Mouse (Mus musculus) CD4-positive, CD25-positive, alpha-beta regulatory T cell, adult 4 months (primary cell): ENCODE results near the gene Hist1h4h. TPM values are rescaled to one million over a fixed set of nuclear protein-coding genes. Genes with fewer than 3 reads are reported as not detected.

Experiments used
- ATAC-seq: one replicate; pipeline ENCODE4 v1.8.0; 2017
- polyA plus RNA-seq, 2 experiments: library from polyadenylated mRNA; unstranded; fragments of 100-300 nt; shearing (Covaris generic); gene quantifications; one replicate each; pipeline ENCODE4 v1.2.1; 2017

Hist1h4h gene
- polyA plus RNA-seq, 2 experiments from 2014 or later = 9.5 to 10.8 TPM

- ATAC-seq = no peak
Measured at GRCm38 (mm10) chr13:23576906-23577639, 46.2 kb downstream of the Hist1h4h start.

- no peak for ATAC-seq
Measured at GRCm38 (mm10) chr13:23577835-23578234, 47.0 kb downstream of the Hist1h4h start.

Other genes with a start within 250 kb of the Hist1h4h start
- 10 to 100 TPM; 29.6 to 34.2 TPM for gene Zfp322a, start 161.8 kb upstream of the Hist1h4h start, polyA plus RNA-seq
- 10 to 100 TPM; 12.4 to 14.5 TPM for gene Abt1, start 107.2 kb upstream of the Hist1h4h start, polyA plus RNA-seq
- not detected for gene Btn1a1, start 65.1 kb upstream of the Hist1h4h start, polyA plus RNA-seq
- gene Btn2a2, start 42.2 kb upstream of the Hist1h4h start, polyA plus RNA-seq = not detected
- gene Hist1h2af, start 2.9 kb downstream of the Hist1h4h start, polyA plus RNA-seq = 1 to 10 TPM in 1 of 2 experiments, not detected in 1; 2.7 TPM
- gene Hist1h3g, start 4.4 kb downstream of the Hist1h4h start, polyA plus RNA-seq = not detected
- gene Hist1h2bh, start 12.3 kb downstream of the Hist1h4h start, polyA plus RNA-seq = under 1 TPM; 0.41 to 0.66 TPM
- gene Hist1h3f, start 13.0 kb downstream of the Hist1h4h start, polyA plus RNA-seq = not detected
- 1 to 10 TPM in 1 of 2 experiments, not detected in 1; 1.1 TPM for gene Hist1h4f, start 20.6 kb downstream of the Hist1h4h start, polyA plus RNA-seq
- gene Hist1h1d, start 22.2 kb downstream of the Hist1h4h start, polyA plus RNA-seq = under 1 TPM; 0.18 to 0.35 TPM
- 1 to 10 TPM; 2.2 to 4.1 TPM for gene Hist1h3e, start 31.3 kb downstream of the Hist1h4h start, polyA plus RNA-seq
- 10 to 100 TPM; 12.3 to 17.6 TPM for gene Hist1h2ae, start 40.2 kb downstream of the Hist1h4h start, polyA plus RNA-seq
- 1 to 10 TPM; 8.0 to 8.6 TPM for gene Hist1h2bg, start 40.3 kb downstream of the Hist1h4h start, polyA plus RNA-seq
- gene Hist1h2bf, start 43.1 kb downstream of the Hist1h4h start, polyA plus RNA-seq = not detected
- under 1 TPM in 1 of 2 experiments, not detected in 1; 0.96 TPM for gene Hist1h2ad, start 43.3 kb downstream of the Hist1h4h start, polyA plus RNA-seq
- not detected for gene Hist1h3d, start 44.7 kb downstream of the Hist1h4h start, polyA plus RNA-seq
- gene Hist1h4d, start 50.5 kb downstream of the Hist1h4h start, polyA plus RNA-seq = 10 to 100 TPM; 20.2 to 22.9 TPM
- 1 to 10 TPM; 3.3 to 4.0 TPM for gene Hist1h2be, start 90.1 kb downstream of the Hist1h4h start, polyA plus RNA-seq
- gene Hist1h1e, start 91.5 kb downstream of the Hist1h4h start, polyA plus RNA-seq = 10 to 100 TPM; 10.6 to 11.3 TPM
- gene Hist1h2ac, start 152.9 kb downstream of the Hist1h4h start, polyA plus RNA-seq = under 1 TPM; 0.51 to 0.74 TPM
- 1 to 10 TPM; 4.0 to 4.2 TPM for gene Hist1h2bc, start 153.1 kb downstream of the Hist1h4h start, polyA plus RNA-seq
- not detected for gene Hist1h1t, start 164.8 kb downstream of the Hist1h4h start, polyA plus RNA-seq
- 1 to 10 TPM; 8.7 to 9.4 TPM for gene Hist1h4c, start 167.4 kb downstream of the Hist1h4h start, polyA plus RNA-seq
- under 1 TPM; 0.57 to 0.69 TPM for gene Hfe, start 179.8 kb downstream of the Hist1h4h start, polyA plus RNA-seq
- gene Hist1h1c, start 207.8 kb downstream of the Hist1h4h start, polyA plus RNA-seq = 10 to 100 TPM in 1 of 2 experiments, 1 to 10 TPM in 1; 8.9 to 10.5 TPM
- 1 to 10 TPM in 1 of 2 experiments, not detected in 1; 1.3 TPM for gene Hist1h3c, start 214.6 kb downstream of the Hist1h4h start, polyA plus RNA-seq
- gene Hist1h2bb, start 215.7 kb downstream of the Hist1h4h start, polyA plus RNA-seq = 1 to 10 TPM in 1 of 2 experiments, not detected in 1; 2.9 TPM
- 1 to 10 TPM; 2.8 to 8.2 TPM for gene Hist1h2ab, start 220.1 kb downstream of the Hist1h4h start, polyA plus RNA-seq
- not detected for gene Hist1h3b, start 221.2 kb downstream of the Hist1h4h start, polyA plus RNA-seq
- gene Hist1h4b, start 226.0 kb downstream of the Hist1h4h start, polyA plus RNA-seq = 1 to 10 TPM in 1 of 2 experiments, not detected in 1; 5.4 TPM
- gene Hist1h4a, start 230.2 kb downstream of the Hist1h4h start, polyA plus RNA-seq = not detected
- 1 to 10 TPM in 1 of 2 experiments, not detected in 1; 1.8 TPM for gene Hist1h3a, start 231.3 kb downstream of the Hist1h4h start, polyA plus RNA-seq
- 1 to 10 TPM; 2.6 to 3.4 TPM for gene Hist1h1a, start 232.6 kb downstream of the Hist1h4h start, polyA plus RNA-seq
- gene Trim38, start 238.9 kb downstream of the Hist1h4h start, polyA plus RNA-seq = not detected